Mouse (Mus musculus): ENCODE results near the gene Mgat5b. TPM values are rescaled to one million over a fixed set of nuclear protein-coding genes. Genes with fewer than 3 reads are reported as not detected.

The Mgat5b gene
- not detected in 2 replicates for total RNA-seq (2014; fragmentation: Nextera tagmentation)
- total RNA-seq (2017) = 0.16 TPM in 1 of 2 replicates, not detected in the other
- not detected in 2 replicates for polyA plus RNA-seq (2012)

DNA sequence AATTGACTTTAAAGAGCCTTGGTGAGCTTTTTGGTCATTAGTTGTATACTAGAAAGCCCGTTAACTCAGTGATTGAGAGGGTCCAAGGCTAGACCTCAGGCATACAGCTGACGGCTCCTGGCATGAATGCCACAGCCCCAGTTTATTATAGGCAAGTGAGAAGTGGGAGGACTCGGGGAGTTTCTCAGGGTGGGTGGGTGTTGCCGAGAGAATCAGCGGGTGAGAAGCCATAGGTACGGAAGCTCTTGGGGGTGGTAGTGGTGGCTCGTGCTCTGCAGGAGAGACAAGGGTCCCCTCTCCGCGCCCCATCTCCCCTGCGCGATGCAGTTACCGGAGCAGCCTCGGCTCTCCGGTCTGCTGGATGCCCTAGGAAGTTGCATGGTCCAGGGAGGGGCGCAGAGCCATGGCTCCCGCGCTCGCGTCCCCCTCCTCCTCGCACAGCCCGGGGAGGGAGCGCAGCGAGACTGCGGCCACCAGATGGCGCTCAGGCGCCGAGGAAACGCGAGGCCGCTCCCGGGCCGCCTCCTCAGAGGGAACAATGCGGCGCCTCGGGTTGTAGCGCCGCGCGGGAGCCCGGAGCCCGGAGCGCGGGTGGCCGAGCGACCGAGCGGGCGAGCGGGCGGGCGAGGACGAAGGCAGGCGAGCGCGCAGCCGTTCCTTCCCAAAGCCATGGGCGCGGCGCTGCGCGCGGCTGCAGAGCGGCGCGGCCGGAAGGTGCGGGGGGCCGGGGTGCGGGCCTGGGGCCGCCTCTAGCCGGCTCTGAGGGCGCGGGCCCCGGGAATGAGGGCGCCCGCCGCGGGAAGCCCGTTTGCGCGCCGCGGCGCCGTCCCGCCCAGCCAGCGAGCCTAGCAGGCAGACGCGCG lies at the start of gene Mgat5b:
Mgat5b (plus strand) TSS at position 541 of the 863 bp plus-strand sequence.
- H3K4me1 ChIP-seq (ENCODE audit: insufficient read depth, low read depth, low read length) = no peaks in the 10 kb centered on the region
- peaks cover 18% of the 10 kb centered on the region for H3K27me3 ChIP-seq (ENCODE audit: insufficient read depth, low read length)
- ATAC-seq (ENCODE audit: extremely low read depth, insufficient number of reproducible peaks, low FRiP score, poor library complexity, severe bottlenecking) = no peak
- no peaks in the 10 kb centered on the region for H3K36me3 ChIP-seq (replicated peaks)
- no peak for DNase-seq (ENCODE audit: low spot score)
- no peak within 1 kb of the TSS; the same call in 1 of the 2 replicates for H3K4me3 ChIP-seq (ENCODE audit: low read depth, low read length)
- TF ChIP-seq GATA2 (IDR thresholded peaks at IDR 0.05; ENCODE audit: borderline replicate concordance, low read depth, low read length) (no peak), GATA1 (IDR thresholded peaks at IDR 0.05; ENCODE audit: borderline replicate concordance, low read length) (no peak), POLR2AphosphoS5 (IDR thresholded peaks at IDR 0.05; ENCODE audit: insufficient replicate concordance, low read depth, low read length) (no peak), TAL1 (conservative IDR thresholded peaks at IDR 0.05; ENCODE audit: low read depth, low read length) (no peak), CTCF (IDR thresholded peaks at IDR 0.05; ENCODE audit: low read depth, low read length) (no peak)
- peaks cover 12% of the 10 kb centered on the region for H3K9me3 ChIP-seq (replicated peaks)

DNA sequence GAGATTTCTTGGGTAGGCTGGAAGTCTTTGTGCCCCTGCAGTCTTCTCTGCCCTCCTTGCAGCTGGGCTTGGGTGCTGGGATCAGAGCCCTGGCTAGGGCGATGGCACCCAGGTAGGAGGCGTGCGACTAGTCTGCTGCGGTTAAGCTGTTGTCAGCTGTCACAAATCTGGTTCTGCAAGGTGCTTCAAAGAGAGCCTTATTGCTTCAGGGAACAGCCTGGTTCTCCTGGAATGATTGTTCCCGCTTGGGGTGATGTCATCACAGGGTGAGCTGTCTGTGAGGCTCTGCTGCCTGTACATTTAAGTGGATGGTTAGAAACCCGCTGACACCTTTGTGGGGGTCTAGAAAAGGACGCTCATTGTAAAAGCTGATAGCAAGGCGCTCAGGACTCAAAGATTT lies 49.4 kb upstream of the Mgat5b start:
- TF ChIP-seq GATA1 (IDR thresholded peaks at IDR 0.05; ENCODE audit: borderline replicate concordance, low read length) = no peak
- TF ChIP-seq GATA2 (IDR thresholded peaks at IDR 0.05; ENCODE audit: borderline replicate concordance, low read depth, low read length) = no peak
- no peaks in the 10 kb centered on the region for H3K27me3 ChIP-seq (ENCODE audit: insufficient read depth, low read length)
- peaks cover 65% of the 10 kb centered on the region for H3K36me3 ChIP-seq (replicated peaks)
- peaks cover 11% of the 10 kb centered on the region for H3K4me1 ChIP-seq (ENCODE audit: insufficient read depth, low read depth, low read length)
- no peak overlapping the region for H3K4me3 ChIP-seq (ENCODE audit: low read depth, low read length)
- DNase-seq (ENCODE audit: low spot score) (no peak), ATAC-seq (ENCODE audit: extremely low read depth, insufficient number of reproducible peaks, low FRiP score, poor library complexity, severe bottlenecking) (no peak)
- H3K9me3 ChIP-seq (replicated peaks) = no peaks in the 10 kb centered on the region

DNA sequence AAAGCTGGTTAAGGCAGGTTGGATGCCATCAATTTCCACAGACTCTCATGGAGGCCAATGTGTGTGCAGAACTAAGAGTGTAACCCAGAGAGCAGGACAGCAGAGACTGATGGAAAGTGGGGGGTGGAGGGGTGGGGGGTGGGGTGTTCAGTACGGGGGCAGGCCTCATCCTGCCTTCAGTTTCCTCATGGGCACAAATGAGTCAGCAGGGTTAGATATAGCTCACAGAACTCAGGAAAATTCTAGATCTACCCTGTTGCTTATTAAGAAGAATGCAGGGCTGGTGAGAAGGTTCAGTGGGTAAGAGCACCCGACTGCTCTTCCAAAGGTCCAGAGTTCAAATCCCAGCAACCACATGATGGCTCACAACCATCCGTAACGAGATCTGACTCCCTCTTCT lies 49.0 kb upstream of the Mgat5b start:
- H3K4me1 ChIP-seq (ENCODE audit: insufficient read depth, low read depth, low read length) = peaks cover 7% of the 10 kb centered on the region
- no peaks in the 10 kb centered on the region for H3K9me3 ChIP-seq (replicated peaks)
- H3K36me3 ChIP-seq (replicated peaks) = peaks cover 65% of the 10 kb centered on the region
- no peak for DNase-seq (ENCODE audit: low spot score)
- no peak for ATAC-seq (ENCODE audit: extremely low read depth, insufficient number of reproducible peaks, low FRiP score, poor library complexity, severe bottlenecking)
- TF ChIP-seq POLR2AphosphoS5 (IDR thresholded peaks at IDR 0.05; ENCODE audit: insufficient replicate concordance, low read depth, low read length) (no peak), CTCF (IDR thresholded peaks at IDR 0.05; ENCODE audit: low read depth, low read length) (no peak), GATA2 (IDR thresholded peaks at IDR 0.05; ENCODE audit: borderline replicate concordance, low read depth, low read length) (no peak), GATA1 (IDR thresholded peaks at IDR 0.05; ENCODE audit: borderline replicate concordance, low read length) (no peak), TAL1 (conservative IDR thresholded peaks at IDR 0.05; ENCODE audit: low read depth, low read length) (no peak)
- H3K27me3 ChIP-seq (ENCODE audit: insufficient read depth, low read length) = no peaks in the 10 kb centered on the region
- H3K4me3 ChIP-seq (ENCODE audit: low read depth, low read length) = no peak overlapping the region

DNA sequence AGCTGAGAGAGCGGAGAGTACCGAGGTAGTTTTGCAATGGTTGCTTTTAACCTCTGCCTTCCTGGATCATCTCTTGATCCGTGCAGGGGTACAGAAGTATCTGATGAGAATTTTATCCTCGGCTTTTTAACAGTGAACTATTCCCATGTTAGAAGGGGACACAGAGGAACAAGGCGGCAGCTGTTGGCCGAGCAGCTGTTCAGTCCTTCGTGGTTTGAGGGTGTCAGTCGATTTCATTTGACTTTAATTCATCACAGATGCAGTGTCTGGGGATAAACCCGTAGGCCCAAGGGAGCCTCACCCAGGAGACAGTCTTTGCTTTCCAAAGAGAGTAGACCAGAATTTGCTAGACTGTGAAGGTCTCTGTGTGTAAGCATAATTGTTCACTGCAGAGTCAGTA lies 47.1 kb upstream of the Mgat5b start:
- no peaks in the 10 kb centered on the region for H3K27me3 ChIP-seq (ENCODE audit: insufficient read depth, low read length)
- no peak for ATAC-seq (ENCODE audit: extremely low read depth, insufficient number of reproducible peaks, low FRiP score, poor library complexity, severe bottlenecking)
- TF ChIP-seq CTCF (IDR thresholded peaks at IDR 0.05; ENCODE audit: low read depth, low read length) = no peak
- H3K36me3 ChIP-seq (replicated peaks) = peaks cover 53% of the 10 kb centered on the region
- DNase-seq (ENCODE audit: low spot score) = no peak
- 0 out of 2 replicates have a peak, but pooled peaks cover 3% of the 10 kb centered on the region for H3K4me1 ChIP-seq (ENCODE audit: insufficient read depth, low read depth, low read length)
- no peaks in the 10 kb centered on the region for H3K9me3 ChIP-seq (replicated peaks)
- no peak overlapping the region for H3K4me3 ChIP-seq (ENCODE audit: low read depth, low read length)

DNA sequence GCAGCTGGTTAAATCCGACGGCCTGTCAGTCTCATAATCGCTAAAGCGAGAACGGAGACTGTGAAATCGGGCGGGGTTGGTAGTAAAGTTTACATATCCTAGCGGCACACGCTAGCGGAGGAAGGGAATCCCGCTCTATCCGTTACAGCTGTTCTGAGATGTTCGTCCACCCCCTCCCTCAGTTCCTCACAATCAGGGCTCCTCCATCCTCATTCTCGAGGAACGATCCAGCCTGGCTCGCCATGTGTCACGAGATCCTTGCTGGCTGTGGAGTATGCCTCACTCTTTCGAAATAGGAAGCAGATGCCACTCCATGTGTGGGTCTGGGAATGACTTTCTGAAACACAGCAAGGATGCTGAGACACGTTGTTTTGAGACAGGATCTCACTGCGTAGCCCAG lies 44.7 kb upstream of the Mgat5b start:
- no peak overlapping the region for H3K4me3 ChIP-seq (ENCODE audit: low read depth, low read length)
- ATAC-seq (ENCODE audit: extremely low read depth, insufficient number of reproducible peaks, low FRiP score, poor library complexity, severe bottlenecking) (no peak), DNase-seq (ENCODE audit: low spot score) (no peak)
- H3K36me3 ChIP-seq (replicated peaks) = peaks cover 49% of the 10 kb centered on the region
- no peaks in the 10 kb centered on the region for H3K4me1 ChIP-seq (ENCODE audit: insufficient read depth, low read depth, low read length)
- H3K9me3 ChIP-seq (replicated peaks) = no peaks in the 10 kb centered on the region
- H3K27me3 ChIP-seq (ENCODE audit: insufficient read depth, low read length) = peaks cover 4% of the 10 kb centered on the region; the same call in 1 of the 2 replicates
- TF ChIP-seq TAL1 (conservative IDR thresholded peaks at IDR 0.05; ENCODE audit: low read depth, low read length) (no peak), POLR2AphosphoS5 (IDR thresholded peaks at IDR 0.05; ENCODE audit: insufficient replicate concordance, low read depth, low read length) (no peak), CTCF (IDR thresholded peaks at IDR 0.05; ENCODE audit: low read depth, low read length) (no peak), GATA1 (IDR thresholded peaks at IDR 0.05; ENCODE audit: borderline replicate concordance, low read length) (no peak), GATA2 (IDR thresholded peaks at IDR 0.05; ENCODE audit: borderline replicate concordance, low read depth, low read length) (no peak)

DNA sequence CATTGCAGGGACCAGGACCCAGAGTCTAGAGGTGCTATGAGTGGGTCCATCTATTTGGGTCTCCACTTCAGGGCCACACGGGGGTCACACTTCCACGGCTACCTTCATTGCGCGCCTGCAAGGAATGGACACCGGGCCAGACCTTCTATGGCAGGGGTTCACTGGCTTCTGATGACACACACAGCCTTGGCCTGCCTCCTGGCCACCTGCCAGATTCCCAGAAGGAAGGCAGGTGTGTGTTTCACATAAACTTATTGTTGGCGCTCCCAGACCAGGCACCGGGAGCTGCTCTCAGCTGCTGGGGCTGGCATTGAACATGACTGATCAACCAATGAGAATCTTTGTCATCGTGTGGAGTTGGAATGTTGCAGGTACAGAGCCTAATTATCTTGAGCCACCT lies 40.2 kb upstream of the Mgat5b start:
- TF ChIP-seq CTCF (IDR thresholded peaks at IDR 0.05; ENCODE audit: low read depth, low read length) (no peak), GATA2 (IDR thresholded peaks at IDR 0.05; ENCODE audit: borderline replicate concordance, low read depth, low read length) (no peak), TAL1 (conservative IDR thresholded peaks at IDR 0.05; ENCODE audit: low read depth, low read length) (no peak), POLR2AphosphoS5 (IDR thresholded peaks at IDR 0.05; ENCODE audit: insufficient replicate concordance, low read depth, low read length) (no peak), GATA1 (IDR thresholded peaks at IDR 0.05; ENCODE audit: borderline replicate concordance, low read length) (no peak)
- Histone ChIP-seq H3K27me3 (ENCODE audit: insufficient read depth, low read length) (peaks cover 9% of the 10 kb centered on the region; the same call in 1 of the 2 replicates), H3K4me1 (ENCODE audit: insufficient read depth, low read depth, low read length) (no peaks in the 10 kb centered on the region), H3K4me3 (ENCODE audit: low read depth, low read length) (no peak overlapping the region), H3K36me3 (replicated peaks) (peaks cover 16% of the 10 kb centered on the region), H3K9me3 (replicated peaks) (no peaks in the 10 kb centered on the region)
- ATAC-seq (ENCODE audit: extremely low read depth, insufficient number of reproducible peaks, low FRiP score, poor library complexity, severe bottlenecking) (no peak), DNase-seq (ENCODE audit: low spot score) (no peak)
